Mouse (Mus musculus) bone marrow, adult 2 months (tissue): ENCODE results near the gene Poc1a.

Experiments
- CTCF ChIP-seq: fragments of 200-500 bp; IDR thresholded peaks from 2 replicates; pipeline ENCODE4 v1.5.1; 2011; ENCODE audit warnings: low read length, control low read depth; ENCODE audit not compliant: control insufficient read depth, insufficient read depth
- POLR2A ChIP-seq: fragments of 200-500 bp; IDR thresholded peaks from 2 replicates; pipeline ENCODE4 v1.6.1; 2011; ENCODE audit warnings: low read depth, mild to moderate bottlenecking, control low read depth, low read length, borderline replicate concordance; ENCODE audit not compliant: control insufficient read depth

GRCm38 (mm10) chr9:106254001-106254400 lies 26.9 kb upstream of the Poc1a start:
- TF ChIP-seq CTCF (no peak), POLR2A (no peak)
